Mouse (Mus musculus) ES-E14 (cell line): ENCODE data around the gene Bbs7. TPM values are rescaled to one million over a fixed set of nuclear protein-coding genes. Genes with fewer than 3 reads are reported as not detected.
A peak's percentile ranks its signal among the peaks of the same experiment; 100 is the strongest.

Source experiments
- DNase-seq: peaks from one replicate; pipeline ENCODE4 v3.0.0-alpha.2; 2013; ENCODE audit warnings: low read depth, low spot score
- H3K27ac ChIP-seq: 2 replicates; pipeline ENCODE4 v1.5.1; 2012; ENCODE audit warnings: low read depth, mild to moderate bottlenecking, low read length, moderate library complexity, mixed read lengths; ENCODE audit not compliant: poor library complexity, insufficient read depth, severe bottlenecking
- H3K36me3 ChIP-seq: 2 replicates; pipeline ENCODE4 v1.6.1; 2012; ENCODE audit warnings: mild to moderate bottlenecking, low read length, moderate library complexity, mixed read lengths; ENCODE audit not compliant: control insufficient read depth, poor library complexity, insufficient read depth, severe bottlenecking
- H3K4me1 ChIP-seq, 2 experiments: fragments of 150-350 bp in 1 of 2; sonication (generic) in 1 of 2; 2 replicates each; pipeline ENCODE4 v1.6.1; 2012; ENCODE audit warnings: low read length in 2 of 2, mild to moderate bottlenecking in 1 of 2, mixed read lengths in 1 of 2; ENCODE audit not compliant: control insufficient read depth in 2 of 2, insufficient read depth in 2 of 2, poor library complexity in 1 of 2
- H3K4me3 ChIP-seq, 2 experiments: fragments of 150-350 bp in 1 of 2; sonication (generic) in 1 of 2; 2 replicates each; pipeline ENCODE4 v1.5.1; 2012; ENCODE audit warnings: low read length in 2 of 2, low read depth in 1 of 2, mild to moderate bottlenecking in 1 of 2, mixed read lengths in 1 of 2; ENCODE audit not compliant: insufficient read depth in 1 of 2, poor library complexity in 1 of 2, severe bottlenecking in 1 of 2
- H3K9ac ChIP-seq: 2 replicates; pipeline ENCODE4 v1.6.1; 2012; ENCODE audit warnings: low read depth, mild to moderate bottlenecking, low read length, mixed read lengths; ENCODE audit not compliant: poor library complexity, insufficient read depth, severe bottlenecking
- H3K9me3 ChIP-seq: fragments of 150-350 bp; sonication (generic); 2 replicates; pipeline ENCODE4 v1.6.1; 2012; ENCODE audit warnings: low read depth, mild to moderate bottlenecking, low read length; ENCODE audit not compliant: control insufficient read depth, insufficient read depth
- CHD2 ChIP-seq: IDR thresholded peaks from 2 replicates; pipeline ENCODE4 v1.6.1; 2014; ENCODE audit warnings: mild to moderate bottlenecking, low read depth, low read length, inconsistent platforms
- HCFC1 ChIP-seq: IDR thresholded peaks from 2 replicates; pipeline ENCODE4 v1.6.1; 2012; ENCODE audit warnings: low read length, inconsistent platforms, borderline replicate concordance; ENCODE audit not compliant: insufficient read depth
- MAFK ChIP-seq: IDR thresholded peaks from 2 replicates; pipeline ENCODE4 v1.6.1; 2014; ENCODE audit warnings: mild to moderate bottlenecking, low read depth, low read length, inconsistent platforms; ENCODE audit not compliant: insufficient read depth
- ZC3H11A ChIP-seq: IDR thresholded peaks from 2 replicates; pipeline ENCODE4 v1.6.1; 2012; ENCODE audit warnings: low read depth, mild to moderate bottlenecking, inconsistent platforms, low read length, borderline replicate concordance
- ZNF384 ChIP-seq: IDR thresholded peaks from 2 replicates; pipeline ENCODE4 v1.6.1; 2012; ENCODE audit warnings: low read depth, low read length, inconsistent platforms
- in situ Hi-C, 2 experiments: fragments of 600-800 bp; cut with MboI; formaldehyde crosslinking; loops; one replicate each; pipeline ENCODE4 v1.15.1; 2025; ENCODE audit warnings: low sequenced_read_pairs in 2 of 2, inconsistent platforms in 1 of 2; ENCODE audit not compliant: unreplicated experiment in 2 of 2
- total RNA-seq: library from RNA; depleted of rRNA; stranded (reverse); fragments of 300-350 nt; gene quantifications from 2 replicates; pipeline ENCODE4 v1.2.3, GENCODE M21; 2012

The Bbs7 gene
- total RNA-seq, 1 experiment = 2.2 TPM

DNA sequence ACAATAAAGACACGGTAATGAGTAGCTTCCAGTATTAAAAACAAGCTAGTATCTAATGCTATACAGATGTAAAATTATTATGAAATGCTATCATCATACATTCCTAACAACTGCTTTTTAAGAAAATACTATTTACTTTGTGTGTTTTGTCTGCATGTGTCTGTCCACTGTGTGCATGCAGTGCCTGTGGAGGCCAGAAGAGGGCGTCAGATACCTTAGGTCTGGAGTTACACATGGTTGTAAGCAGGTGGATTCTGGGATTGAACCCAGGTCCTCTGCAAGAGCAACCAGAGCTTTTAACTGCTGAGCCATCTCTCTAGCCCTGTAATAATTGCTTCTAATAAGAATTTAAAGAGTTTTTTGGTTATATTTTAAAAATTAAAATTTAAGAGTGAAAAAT, 27.5 kb upstream of the Bbs7 start:
- in situ Hi-C loops = no loop called here
- Histone ChIP-seq H3K27ac (no peak overlapping the region), H3K9me3 (no peaks in the 10 kb centered on the region), H3K9ac (no peak overlapping the region), H3K36me3 (no peaks in the 10 kb centered on the region), H3K4me3 (no peak overlapping the region), H3K4me1 (no peaks in the 10 kb centered on the region)
- TF ChIP-seq ZNF384 = no peak
- TF ChIP-seq MAFK = no peak
- no peak for TF ChIP-seq CHD2
- TF ChIP-seq ZC3H11A = no peak
- DNase-seq = peak; percentile 11

DNA sequence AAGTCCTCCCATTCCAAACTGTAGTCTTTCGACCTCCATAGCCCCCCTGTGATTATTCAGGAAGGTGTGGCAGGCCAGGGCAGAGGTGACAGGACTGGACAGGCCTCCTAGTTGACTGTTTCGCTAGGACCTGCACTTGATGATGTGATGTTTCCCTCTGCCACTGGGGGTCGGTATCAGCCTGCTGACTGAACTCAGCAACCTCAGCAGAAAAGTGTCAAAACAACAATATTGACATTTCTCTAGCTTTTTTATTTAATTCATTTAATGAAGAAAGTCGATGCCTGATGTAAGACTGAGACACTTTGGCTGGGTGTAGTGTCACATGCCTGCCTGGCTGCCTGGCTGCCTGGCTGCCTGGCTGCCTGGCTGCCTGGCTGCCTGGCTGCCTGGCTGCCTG, 22.2 kb upstream of the Bbs7 start:
- no peak for TF ChIP-seq CHD2
- no peak for TF ChIP-seq ZNF384
- TF ChIP-seq ZC3H11A = no peak
- peak; percentile 85 for TF ChIP-seq MAFK
- TF ChIP-seq HCFC1 = no peak
- Histone ChIP-seq H3K4me3 (no peak overlapping the region), H3K9me3 (no peaks in the 10 kb centered on the region), H3K27ac (no peak overlapping the region), H3K36me3 (no peaks in the 10 kb centered on the region), H3K4me1 (no peaks in the 10 kb centered on the region), H3K9ac (no peak overlapping the region)
- in situ Hi-C loops = no loop called here
- no peak for DNase-seq

DNA sequence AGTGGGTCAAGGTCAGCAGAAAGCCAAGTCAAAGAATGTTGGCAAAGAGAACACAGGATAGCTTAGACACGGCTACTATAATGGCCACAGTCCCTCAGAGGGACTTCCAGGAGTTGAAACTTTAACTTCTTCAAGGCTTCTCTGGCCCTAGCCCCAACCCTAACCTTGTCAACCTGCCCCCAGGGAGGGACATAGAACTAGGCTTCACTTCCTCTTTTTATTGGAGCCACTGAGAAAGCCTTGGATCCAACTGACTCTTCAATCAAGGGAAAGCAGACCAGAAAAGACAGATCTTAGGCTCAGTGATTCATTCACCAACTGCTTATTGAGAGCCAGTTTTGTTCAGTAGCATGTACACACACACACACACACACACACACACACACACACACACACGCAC, 13.5 kb upstream of the Bbs7 start:
- no peaks in the 10 kb centered on the region for H3K36me3 ChIP-seq
- no peak for DNase-seq
- in situ Hi-C loops = no loop called here
- no peak overlapping the region for H3K9ac ChIP-seq
- TF ChIP-seq HCFC1 (no peak), MAFK (no peak)
- no peak overlapping the region for H3K27ac ChIP-seq
- H3K4me1 ChIP-seq = no peaks in the 10 kb centered on the region
- H3K4me3 ChIP-seq = no peak overlapping the region
- no peaks in the 10 kb centered on the region for H3K9me3 ChIP-seq

DNA sequence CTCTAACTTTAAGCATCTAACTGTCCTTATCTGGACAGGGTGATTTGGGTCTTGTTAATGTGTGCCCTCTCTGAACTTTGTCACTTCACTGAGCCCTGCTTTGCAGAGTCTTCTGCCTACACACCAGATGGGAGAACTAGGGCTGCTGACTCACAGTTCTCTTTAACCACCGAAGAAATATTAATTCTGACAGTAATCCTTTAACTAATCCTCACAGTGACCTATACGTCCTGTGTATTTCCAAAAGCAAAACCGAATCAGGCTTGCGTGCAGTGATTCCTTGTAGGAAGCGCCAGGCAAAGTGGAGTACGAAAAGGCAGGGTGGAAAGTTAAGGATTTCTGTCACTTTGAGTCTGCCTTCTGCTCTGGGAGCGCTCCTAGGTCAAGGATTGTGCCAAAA, 4.9 kb upstream of the Bbs7 start:
- TF ChIP-seq CHD2 (no peak), ZNF384 (no peak), ZC3H11A (no peak), MAFK (no peak), HCFC1 (no peak)
- peaks cover 0 to 3% of the 10 kb centered on the region in 2 experiments; a peak in 1 of 4 replicates for H3K4me1 ChIP-seq
- no peak overlapping the region for H3K9ac ChIP-seq
- in situ Hi-C loops = no loop called here
- H3K36me3 ChIP-seq = no peaks in the 10 kb centered on the region
- H3K27ac ChIP-seq = no peak overlapping the region
- H3K9me3 ChIP-seq = no peaks in the 10 kb centered on the region
- H3K4me3 ChIP-seq = no peak overlapping the region
- DNase-seq = no peak

DNA sequence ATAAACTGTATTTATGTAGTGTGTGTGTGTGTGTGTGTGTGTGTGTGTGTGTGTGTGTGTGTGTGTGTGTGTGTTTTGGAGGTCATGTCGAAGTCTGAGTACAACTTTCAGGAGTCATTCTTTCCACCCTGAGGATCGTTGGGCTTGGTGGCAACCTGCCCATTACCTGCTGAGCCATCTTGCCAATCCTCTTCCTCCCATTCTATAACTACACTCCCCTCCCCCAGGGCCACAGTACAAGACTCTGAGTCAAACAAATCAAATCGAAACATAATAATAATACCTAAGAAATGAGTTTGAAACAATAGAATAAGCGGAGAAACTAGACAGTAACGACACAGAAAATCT, 605 bp upstream of the Bbs7 start:
- no peak for DNase-seq
- Histone ChIP-seq H3K27ac (no peak overlapping the region), H3K36me3 (no peaks in the 10 kb centered on the region), H3K9me3 (no peaks in the 10 kb centered on the region), H3K4me3 (no peak overlapping the region), H3K9ac (no peak overlapping the region), H3K4me1 (peaks cover 0 to 3% of the 10 kb centered on the region in 2 experiments; a peak in 2 of 4 replicates)
- TF ChIP-seq HCFC1 (no peak), ZNF384 (no peak), ZC3H11A (no peak), MAFK (no peak), CHD2 (no peak)
- in situ Hi-C loops = no loop called here
